Mouse (Mus musculus) gastrocnemius, adult 8-10 months (tissue): ENCODE results near the gene Spaca4. TPM values are rescaled to one million over a fixed set of nuclear protein-coding genes. Genes with fewer than 3 reads are reported as not detected.

Experiments
- DNase-seq, 2 experiments: peaks; one replicate each; pipeline ENCODE4 v3.0.0; 2022; ENCODE audit warnings: low spot score in 2 of 2
- total RNA-seq, 4 experiments: library from RNA; stranded (reverse); gene quantifications; 2 replicates each; pipeline ENCODE4 v1.2.4; 2022

Gene Spaca4
- total RNA-seq, 4 experiments from 2014 or later, result not detected

DNA sequence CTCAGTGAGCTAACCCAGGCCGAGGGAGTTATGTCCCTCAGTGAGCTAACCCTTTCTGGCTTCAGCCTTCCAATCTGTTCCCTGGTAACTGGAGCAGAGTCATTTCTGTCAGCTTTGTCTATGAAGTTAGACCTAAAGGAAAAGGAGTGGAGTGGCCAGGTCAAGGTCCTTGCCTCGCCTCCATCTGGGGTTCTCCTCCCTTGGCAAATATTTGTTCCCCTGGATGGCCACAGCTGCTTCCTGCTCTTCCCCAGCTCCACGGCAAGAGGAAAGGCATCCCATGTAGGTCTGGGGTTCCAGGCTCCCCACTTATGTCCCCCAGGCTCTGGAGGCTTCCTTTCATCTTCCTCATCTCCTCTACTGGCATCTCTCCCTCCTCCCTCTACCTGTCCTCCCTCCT, 2.0 kb upstream of the Spaca4 start:
- DNase-seq, result no peak

GRCm38 (mm10) chr7:45726419-45726818, 806 bp upstream of the Spaca4 start:
- no peak for DNase-seq

- DNase-seq, result no peak
Observed at GRCm38 (mm10) chr7:45725151-45725550, 462 bp downstream of the Spaca4 start.

DNA sequence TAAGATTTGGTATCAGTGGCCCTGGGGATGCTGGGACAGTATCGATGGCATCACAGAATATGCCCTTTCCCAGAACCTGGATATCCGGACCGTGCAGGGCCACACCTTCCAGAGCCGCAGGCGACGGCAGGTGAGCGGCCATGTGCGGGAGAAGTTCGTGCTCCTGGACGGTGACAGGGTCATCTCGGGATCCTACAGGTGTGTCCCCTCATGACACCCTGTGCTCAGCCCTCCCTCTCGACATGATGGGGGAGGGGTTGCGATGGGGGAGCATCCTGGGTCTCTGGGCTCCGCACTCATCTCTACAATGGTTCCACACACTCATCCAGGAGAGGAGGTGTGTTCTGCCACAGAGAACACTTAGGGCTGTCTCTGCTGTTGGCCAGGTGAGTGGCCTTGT, 1.8 kb downstream of the Spaca4 start:
- no peak for DNase-seq

- DNase-seq, result no peak
Observed at GRCm38 (mm10) chr7:45723301-45723700, 2.3 kb downstream of the Spaca4 start.

DNA sequence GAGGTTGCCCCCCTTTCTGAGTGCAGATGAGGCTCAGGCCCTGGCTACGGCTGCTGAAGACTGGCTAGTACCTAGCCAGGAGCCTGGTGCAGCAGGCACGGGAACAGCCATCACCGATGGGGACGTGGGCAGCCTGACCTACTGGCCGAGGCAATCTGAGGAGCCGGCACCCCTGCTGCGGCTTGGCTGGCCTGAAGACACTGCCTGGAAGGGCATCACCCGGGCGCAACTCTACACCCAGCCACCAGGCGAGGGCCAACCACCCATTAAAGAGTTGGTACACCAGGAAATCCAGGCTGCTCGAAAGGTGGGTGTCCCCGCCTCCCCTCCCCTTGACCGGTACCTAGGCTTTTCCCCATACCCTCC, 3.3 kb downstream of the Spaca4 start:
- DNase-seq, result no peak

DNA sequence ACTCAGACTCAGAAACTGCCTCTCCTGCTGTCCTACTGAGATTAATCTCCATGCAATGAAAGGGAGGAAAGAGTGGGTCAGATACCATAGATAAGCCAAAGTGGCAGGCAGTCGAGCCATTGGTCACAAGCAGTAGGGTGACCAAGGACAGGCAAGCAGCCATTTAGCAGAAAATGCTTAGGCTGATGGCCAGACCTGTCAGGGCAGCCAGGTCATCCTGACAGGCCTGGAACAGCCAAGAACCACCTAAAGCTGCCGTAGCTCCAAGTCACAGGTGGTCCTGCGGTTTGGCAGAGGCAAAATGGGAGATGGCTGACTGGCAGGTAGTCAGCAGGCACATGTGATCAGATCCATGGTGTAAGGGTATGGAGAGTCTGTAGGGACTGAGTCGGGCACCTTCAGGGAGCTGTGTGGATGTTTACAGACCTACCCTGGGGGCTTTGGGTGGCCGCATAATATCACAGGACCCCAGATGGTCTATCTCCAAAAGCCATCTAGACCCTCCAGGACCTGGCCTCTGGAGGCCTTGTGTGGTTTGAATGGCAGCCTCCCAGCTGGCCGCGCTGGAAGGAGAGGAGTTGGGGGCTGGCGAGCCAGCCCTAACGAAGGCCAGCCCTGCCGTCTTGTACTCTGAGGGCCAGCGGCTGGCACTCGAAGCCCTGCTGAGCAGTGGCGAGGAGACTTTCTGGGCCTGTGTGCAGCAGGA, 3.8 kb downstream of the Spaca4 start:
- DNase-seq, result no peak

GRCm38 (mm10) chr7:45721234-45721571, 4.4 kb downstream of the Spaca4 start:
- DNase-seq, result no peak

GRCm38 (mm10) chr7:45720413-45721233, 5.0 kb downstream of the Spaca4 start, which contains the start of gene Fam83e:
Gene Fam83e (plus strand): TSS chr7:45721212.
- DNase-seq, result no peak

DNA sequence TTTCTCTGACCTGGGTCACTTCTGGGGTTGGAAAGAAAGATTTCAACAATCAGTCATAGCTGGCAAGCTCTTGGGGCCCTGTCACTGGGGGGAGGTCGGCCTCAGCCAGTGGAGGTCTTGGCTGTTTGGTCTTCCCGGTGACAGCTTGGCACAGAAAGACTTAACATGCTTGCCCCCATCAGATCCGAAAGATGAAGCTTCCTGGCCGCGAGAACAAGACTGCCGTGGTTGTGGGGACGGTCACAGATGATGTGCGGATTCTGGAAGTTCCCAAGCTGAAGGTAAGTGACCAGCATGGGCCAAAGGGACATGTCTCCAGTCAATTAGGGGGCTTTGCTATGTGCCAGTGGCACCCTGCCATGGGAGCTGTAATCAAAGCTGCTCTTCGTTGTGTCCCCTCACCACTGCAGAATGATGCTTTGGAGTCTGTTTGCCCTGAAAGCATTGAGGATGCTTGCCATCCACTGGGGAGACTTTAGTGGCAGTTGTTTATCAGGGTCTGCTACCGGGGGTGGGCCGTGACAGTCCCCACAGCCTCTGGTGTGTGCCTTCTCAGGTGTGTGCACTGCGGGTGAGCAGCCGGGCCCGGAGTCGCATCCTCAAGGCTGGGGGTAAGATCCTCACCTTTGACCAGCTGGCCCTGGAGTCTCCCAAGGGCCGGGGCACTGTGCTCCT, 5.7 kb downstream of the Spaca4 start:
- DNase-seq, result no peak

DNA sequence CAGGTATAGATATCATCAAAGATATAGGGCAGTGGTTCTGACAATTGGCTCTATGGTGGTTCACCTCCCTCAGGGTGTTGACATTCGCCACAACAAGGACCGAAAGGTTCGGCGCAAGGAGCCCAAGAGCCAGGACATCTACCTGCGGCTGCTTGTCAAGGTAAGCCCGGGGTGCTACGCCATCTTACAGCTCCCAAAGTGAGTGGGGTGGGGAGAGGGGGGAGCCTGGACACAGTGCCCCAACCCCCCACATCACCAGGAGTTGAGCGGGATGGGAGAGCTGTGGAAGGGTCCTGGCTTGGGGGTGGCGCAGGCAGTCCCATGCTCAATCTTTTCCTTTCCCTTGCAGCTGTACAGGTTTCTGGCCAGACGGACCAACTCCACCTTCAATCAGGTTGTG, 6.4 kb downstream of the Spaca4 start:
- no peak for DNase-seq

- no peak for DNase-seq
Observed at GRCm38 (mm10) chr7:45718331-45718730, 7.3 kb downstream of the Spaca4 start.

DNA sequence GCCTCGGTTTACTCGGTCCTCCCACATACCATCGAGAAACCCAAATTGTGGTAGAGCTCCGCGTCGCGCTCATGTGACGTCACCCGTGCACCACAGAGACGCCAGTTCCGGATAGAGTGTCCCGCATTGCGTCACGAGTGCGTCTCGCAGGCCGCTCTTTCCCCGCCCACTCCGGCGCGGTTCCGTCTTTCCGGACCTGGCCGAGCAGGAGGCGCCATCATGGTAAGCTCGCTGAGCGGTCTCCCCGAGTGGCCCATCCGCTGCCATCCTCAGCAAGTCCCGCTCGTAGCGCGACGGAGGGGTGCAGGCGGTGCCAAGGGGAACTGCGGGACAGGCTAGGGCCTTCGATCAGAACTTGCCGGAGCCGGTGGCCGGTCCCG, 7.7 kb downstream of the Spaca4 start, which contains the start of gene Sphk2:
Sphk2 (minus strand) TSS at position 85 of the 380 bp plus-strand sequence.
- peak; percentile 97 to 98 for DNase-seq

- no peak for DNase-seq
Observed at GRCm38 (mm10) chr7:45716952-45717917, 8.4 kb downstream of the Spaca4 start.

DNA sequence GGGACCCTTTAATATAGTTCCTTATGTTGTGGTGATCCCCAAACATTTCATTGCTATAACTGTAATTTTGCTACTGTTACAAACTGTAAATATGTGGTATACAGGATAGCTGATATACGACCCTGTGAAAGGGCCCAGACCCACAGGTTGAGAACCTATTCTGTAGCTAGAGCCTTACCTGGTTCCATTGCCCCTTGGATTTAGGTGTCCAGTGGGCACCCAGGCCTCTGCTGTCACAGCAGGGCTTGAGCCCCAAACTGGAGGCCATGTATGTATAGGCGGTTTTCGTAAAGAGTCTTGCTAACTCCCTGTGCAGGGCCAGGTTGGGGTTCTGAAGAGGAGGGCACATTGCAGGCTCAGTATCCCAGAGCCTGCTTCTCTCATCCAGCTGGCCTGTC, 9.2 kb downstream of the Spaca4 start:
- DNase-seq, result no peak

DNA sequence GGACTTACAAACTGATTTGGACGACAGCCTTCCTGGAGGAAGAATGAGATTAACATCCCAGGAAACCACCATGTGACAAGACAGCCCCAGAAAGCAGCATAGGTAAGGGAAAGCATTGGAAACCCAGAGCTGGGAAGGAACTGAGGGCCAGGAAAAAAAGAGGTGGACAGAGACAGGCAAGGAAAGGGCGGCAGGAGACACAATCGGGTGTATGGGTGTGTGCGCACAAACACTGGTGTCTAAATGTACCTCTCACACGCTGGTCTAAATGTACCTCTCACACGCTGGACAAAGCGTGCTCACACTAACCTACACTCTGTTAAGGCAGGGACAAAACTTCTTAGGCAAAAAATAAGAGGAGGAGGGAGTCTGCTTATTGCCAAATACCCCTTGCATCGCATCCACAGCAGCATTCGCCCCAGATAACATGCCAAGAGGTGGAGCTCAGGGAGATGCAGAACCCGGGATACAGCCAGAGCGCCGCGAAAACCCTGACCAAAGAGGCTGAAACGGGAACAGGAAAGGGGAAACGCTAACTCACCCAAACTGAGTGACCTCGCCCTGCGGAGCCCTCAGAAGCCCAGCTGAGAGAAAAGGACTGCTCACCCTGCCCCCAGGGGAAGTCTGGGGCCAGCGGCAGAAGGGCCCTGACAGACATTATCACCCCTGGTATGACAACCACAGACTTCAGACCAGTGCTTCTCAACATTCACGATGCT, 9.7 kb downstream of the Spaca4 start:
- DNase-seq, result no peak

DNA sequence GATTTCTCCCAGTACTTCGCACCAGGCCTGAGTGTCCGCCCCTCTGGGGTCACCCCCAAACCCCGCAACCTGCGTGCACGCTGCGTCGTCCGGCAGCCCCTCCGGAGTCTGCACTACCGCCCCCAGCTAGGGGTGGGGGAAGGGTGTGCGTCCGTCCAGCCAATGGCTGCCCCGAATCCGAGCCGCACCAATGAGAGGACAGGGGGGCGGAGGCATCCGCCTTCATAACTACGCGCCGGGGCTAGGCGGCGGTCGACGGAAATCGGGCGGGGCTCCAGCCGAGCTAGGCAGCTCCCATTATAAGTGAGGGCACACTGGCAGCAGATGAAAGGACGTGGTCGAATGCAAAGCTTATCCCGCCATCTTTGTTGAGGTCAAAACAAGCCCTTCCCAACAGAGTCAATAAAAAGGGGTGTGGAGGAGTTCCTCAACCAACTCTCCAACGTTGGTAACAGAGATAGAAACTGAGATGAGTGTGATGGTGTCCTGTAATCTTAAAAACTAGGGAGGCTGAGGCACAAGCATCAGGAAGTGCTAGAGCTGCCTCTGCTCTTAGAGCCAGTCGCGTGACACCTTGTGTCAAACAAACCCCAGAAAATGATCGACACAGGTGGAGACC, 10.4 kb downstream of the Spaca4 start, which contains the start of gene Rpl18:
Rpl18 (plus strand) TSS at position 368 of the 619 bp plus-strand sequence.
- peak; percentile 94 to 98 for DNase-seq

GRCm38 (mm10) chr7:45714630-45715089, 11.0 kb downstream of the Spaca4 start:
- DNase-seq, result no peak

DNA sequence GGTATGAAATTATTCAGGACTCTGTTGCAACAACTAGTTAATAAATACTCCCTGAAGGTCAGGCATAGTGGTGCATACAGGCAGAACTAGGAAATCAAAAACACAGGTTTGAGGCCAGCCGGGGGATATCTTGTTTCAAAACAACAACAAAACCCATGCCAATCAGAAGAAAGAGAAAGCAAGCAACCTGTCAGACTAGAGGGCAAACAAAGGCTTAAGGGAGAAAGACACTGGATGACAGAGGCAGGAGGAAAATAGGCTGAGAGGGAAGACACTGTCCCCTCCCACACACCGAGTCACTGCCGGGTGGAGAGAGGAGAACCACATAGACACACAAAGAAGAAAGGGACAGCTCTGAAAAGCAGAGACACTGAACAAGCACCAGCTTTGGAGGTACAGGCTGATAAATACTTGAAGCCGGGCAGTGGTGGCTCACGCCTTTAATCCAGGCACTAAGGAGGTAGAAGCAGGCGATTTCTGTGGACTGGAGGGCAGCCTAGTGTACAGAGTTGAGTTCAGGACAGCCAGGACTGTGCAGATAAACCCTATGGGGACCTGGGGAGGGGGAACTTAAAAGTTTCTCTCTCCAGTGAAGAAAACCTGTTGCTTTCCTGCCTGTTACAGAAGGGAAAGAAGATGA, 11.6 kb downstream of the Spaca4 start:
- no peak for DNase-seq
